25 mouse cellular contexts compared by ENCODE assay signal in genomic region chr11:33479209-33479608, GRCm38 (mm10). TPM values are rescaled to one million over a fixed set of nuclear protein-coding genes. Genes with fewer than 3 reads are reported as not detected.
A peak's percentile ranks its signal among the peaks of the same experiment; 100 is the strongest.
DNase-seq lines count a peak whose midpoint lies in the region; ATAC-seq and TF ChIP-seq lines count a peak whose summit lies in the region.
"Had no signal": no experiment of that assay in that cellular context is flagged by ENCODE, and none has a peak within 500 bp of the region (broad histone marks: within the 10 kb centered on the region; RNA-seq: fewer than 3 reads in every experiment).

No protein-coding gene starts in this region.

- H3K27ac ChIP-seq in liver, embryonic 12.5 days: no peak overlapping the region
- H3K27ac ChIP-seq in liver, embryonic 16.5 days (ENCODE audit: low read length): no peak overlapping the region
- H3K27ac ChIP-seq in stomach, postnatal 0 days (replicated peaks): no peak overlapping the region
- H3K27ac ChIP-seq: embryonic facial prominence, embryonic 12.5 days; embryonic facial prominence, embryonic 15.5 days; forebrain, embryonic 12.5 days; forebrain, embryonic 15.5 days; gastrocnemius, adult 2 months; hindbrain, embryonic 12.5 days; hindbrain, embryonic 15.5 days had no signal

- WGBS in liver, embryonic 12.5 days (ENCODE audit: insufficient replicate concordance): 35% methylated on average over 4 of the region's 4 CpGs
- WGBS in liver, embryonic 16.5 days (ENCODE audit: insufficient replicate concordance): 22% methylated on average over 4 of the region's 4 CpGs
- WGBS in stomach, postnatal 0 days: 87% methylated on average over 4 of the region's 4 CpGs

- H3K4me1 ChIP-seq in G1E (ENCODE audit: insufficient read depth, low read depth, low read length): no peaks in the 10 kb centered on the region
- H3K4me1 ChIP-seq in liver, embryonic 12.5 days: peaks cover 9% of the 10 kb centered on the region
- peaks cover 2% of the 10 kb centered on the region; the same call in 1 of the 2 replicates for H3K4me1 ChIP-seq in liver, embryonic 16.5 days (ENCODE audit: control insufficient read depth, low read depth, low read length)
- H3K4me1 ChIP-seq in stomach, postnatal 0 days (replicated peaks; ENCODE audit: control insufficient read depth, insufficient read depth): no peaks in the 10 kb centered on the region
- H3K4me1 ChIP-seq: embryonic facial prominence, embryonic 12.5 days; embryonic facial prominence, embryonic 15.5 days; forebrain, embryonic 12.5 days; forebrain, embryonic 15.5 days; hindbrain, embryonic 12.5 days; hindbrain, embryonic 15.5 days had no signal

- TF ChIP-seq CTCF in G1E (IDR thresholded peaks at IDR 0.05; ENCODE audit: low read depth, low read length): no peak
- no peak for TF ChIP-seq CTCF in stomach, postnatal 0 days (IDR thresholded peaks at IDR 0.05; ENCODE audit: low read depth)

- H3K4me2 ChIP-seq in liver, embryonic 12.5 days: no peak overlapping the region
- no peak overlapping the region for H3K4me2 ChIP-seq in liver, embryonic 16.5 days (ENCODE audit: low read depth, low read length)
- no peak overlapping the region for H3K4me2 ChIP-seq in stomach, postnatal 0 days (replicated peaks; ENCODE audit: low read depth)
- H3K4me2 ChIP-seq: embryonic facial prominence, embryonic 12.5 days; embryonic facial prominence, embryonic 15.5 days; forebrain, embryonic 12.5 days; forebrain, embryonic 15.5 days; heart, embryonic 11.5 days; hindbrain, embryonic 12.5 days; hindbrain, embryonic 15.5 days had no signal

- no peak overlapping the region for H3K4me3 ChIP-seq in G1E (ENCODE audit: low read depth, low read length)
- H3K4me3 ChIP-seq in liver, embryonic 12.5 days: no peak overlapping the region
- H3K4me3 ChIP-seq in liver, embryonic 16.5 days (ENCODE audit: low read depth, low read length): no peak overlapping the region
- no peak overlapping the region for H3K4me3 ChIP-seq in stomach, postnatal 0 days (ENCODE audit: low read depth, low read length)
- H3K4me3 ChIP-seq: embryonic facial prominence, embryonic 12.5 days; embryonic facial prominence, embryonic 15.5 days; forebrain, embryonic 12.5 days; forebrain, embryonic 15.5 days; gastrocnemius, adult 2 months; hindbrain, embryonic 12.5 days; hindbrain, embryonic 15.5 days had no signal

- H3K27me3 ChIP-seq in G1E (ENCODE audit: insufficient read depth, low read length): no peaks in the 10 kb centered on the region
- no peaks in the 10 kb centered on the region for H3K27me3 ChIP-seq in liver, embryonic 12.5 days (replicated peaks)
- H3K27me3 ChIP-seq in liver, embryonic 16.5 days (ENCODE audit: control insufficient read depth, insufficient read depth, low read depth, low read length): no peaks in the 10 kb centered on the region
- no peaks in the 10 kb centered on the region for H3K27me3 ChIP-seq in stomach, postnatal 0 days (ENCODE audit: control insufficient read depth, insufficient read depth, low read length)
- H3K27me3 ChIP-seq: CH12.LX; embryonic facial prominence, embryonic 12.5 days; embryonic facial prominence, embryonic 15.5 days; forebrain, embryonic 12.5 days; forebrain, embryonic 15.5 days; hindbrain, embryonic 12.5 days; hindbrain, embryonic 15.5 days had no signal

- H3K9ac ChIP-seq in liver, embryonic 12.5 days: no peak overlapping the region
- H3K9ac ChIP-seq in liver, embryonic 16.5 days (ENCODE audit: low read depth, low read length): no peak overlapping the region
- no peak overlapping the region for H3K9ac ChIP-seq in stomach, postnatal 0 days (ENCODE audit: low read length)
- H3K9ac ChIP-seq: embryonic facial prominence, embryonic 12.5 days; embryonic facial prominence, embryonic 15.5 days; forebrain, embryonic 12.5 days; forebrain, embryonic 15.5 days; hindbrain, embryonic 12.5 days; hindbrain, embryonic 15.5 days had no signal

- no peak for TF ChIP-seq EP300 in stomach, postnatal 0 days (optimal IDR thresholded peaks at IDR 0.05)

- H3K9me3 ChIP-seq in G1E (replicated peaks): no peaks in the 10 kb centered on the region
- no peaks in the 10 kb centered on the region for H3K9me3 ChIP-seq in liver, embryonic 12.5 days (replicated peaks)
- H3K9me3 ChIP-seq in liver, embryonic 16.5 days (replicated peaks; ENCODE audit: control insufficient read depth, low read length): no peaks in the 10 kb centered on the region
- no peaks in the 10 kb centered on the region for H3K9me3 ChIP-seq in stomach, postnatal 0 days (ENCODE audit: control insufficient read depth, low read length)
- H3K9me3 ChIP-seq: embryonic facial prominence, embryonic 12.5 days; embryonic facial prominence, embryonic 15.5 days; forebrain, embryonic 12.5 days; forebrain, embryonic 15.5 days; hindbrain, embryonic 12.5 days; hindbrain, embryonic 15.5 days had no signal

- peak; percentile 78 for ATAC-seq in G1E (ENCODE audit: extremely low read depth, insufficient number of reproducible peaks, low FRiP score, poor library complexity, severe bottlenecking)
- ATAC-seq in liver, embryonic 12.5 days: peak; percentile 71; the same call in 1 of the 2 replicates
- ATAC-seq in liver, embryonic 16.5 days (ENCODE audit: low read depth): peak; percentile 64
- ATAC-seq in stomach, postnatal 0 days (ENCODE audit: low FRiP score, low TSS enrichment): no peak
- ATAC-seq: activated CD4-positive, CD25-positive, alpha-beta regulatory T cell, adult 4 months; forebrain, embryonic 15.5 days had no signal

- no peak for DNase-seq in G1E (ENCODE audit: low spot score)
- peak; percentile 51 for DNase-seq in c-Kit-positive CD71-positive TER-119-negative erythroid progenitor cells, embryonic 14.5 days (ENCODE audit: low read depth)
- no peak for DNase-seq in layer of hippocampus, postnatal 25 days (ENCODE audit: extremely low spot score in 1 of 2, low spot score in 1 of 2)
- DNase-seq in stomach, postnatal 0 days (ENCODE audit: low spot score): no peak
- DNase-seq in adrenal gland, adult (ENCODE audit: inconsistent age in 2 of 2, low spot score in 1 of 2): no peak
- DNase-seq in frontal cortex, postnatal 25 days (ENCODE audit: low spot score in 2 of 2): no peak
- DNase-seq: adrenal gland, postnatal 10 days; B cell, adult 2 months; cerebellum, adult 2 months; cerebellum, adult 9-11 months; cerebellum, postnatal 25 days; gastrocnemius, adult 2 months; gastrocnemius, postnatal 14 days; heart, adult 11 months had no signal

- peaks cover 7% of the 10 kb centered on the region for H3K36me3 ChIP-seq in G1E (replicated peaks)
- 0 out of 2 replicates have a peak, but pooled peaks cover 2% of the 10 kb centered on the region for H3K36me3 ChIP-seq in liver, embryonic 12.5 days
- no peaks in the 10 kb centered on the region for H3K36me3 ChIP-seq in liver, embryonic 16.5 days (ENCODE audit: control insufficient read depth, insufficient read depth)
- H3K36me3 ChIP-seq in stomach, postnatal 0 days (ENCODE audit: control insufficient read depth, insufficient read depth, low read length): no peaks in the 10 kb centered on the region; the same call in 1 of the 2 replicates
- H3K36me3 ChIP-seq: embryonic facial prominence, embryonic 12.5 days; embryonic facial prominence, embryonic 15.5 days; forebrain, embryonic 15.5 days had no signal

RNA-seq across cellular contexts. Expression of gene Ranbp17, which starts 34.3 kb away (rescaled TPM):
- total RNA-seq in G1E (2014; fragmentation: Nextera tagmentation) (5.6 and 8.0 TPM in 2 replicates), G1E (2017) (6.2 and 6.7 TPM in 2 replicates)
- polyA plus RNA-seq in G1E (2012): 0.51 TPM in 2 replicates
- polyA plus RNA-seq in liver, embryonic 12.5 days (2016; fragmentation: Nextera tagmentation; extraction: Ambion mirVana): 4.1 and 6.0 TPM in 2 replicates
- 2.5 and 3.2 TPM in 2 replicates for polyA plus RNA-seq in liver, embryonic 16.5 days (2015; fragmentation: Nextera tagmentation; extraction: Ambion mirVana)
- 1 to 10 TPM; 8.1 to 9.8 TPM for total RNA-seq in layer of hippocampus, postnatal 25 days (2021)
- polyA plus RNA-seq in stomach, postnatal 0 days (2015; fragmentation: Nextera tagmentation; extraction: Ambion mirVana): 1.9 and 2.2 TPM in 2 replicates
- total RNA-seq: CH12.LX had no signal
